Mouse (Mus musculus) adipose tissue, adult 10 weeks (tissue): ENCODE measurements around the gene Rfc1. TPM values are rescaled to one million over a fixed set of nuclear protein-coding genes. Genes with fewer than 3 reads are reported as not detected.

ENCODE experiments used
- polyA plus RNA-seq: library from polyadenylated mRNA; stranded (reverse); fragments of 350-450 nt; fragmentation: Illumina TruSeq; extraction: RNeasy Lipid Tissue Mini Kit (QIAGEN cat#74804); gene quantifications from one replicate; pipeline ENCODE4 v1.2.3, GENCODE M21; 2014; ENCODE audit warnings: low read depth, low replicate concordance

The Rfc1 gene
- 23.0 TPM for polyA plus RNA-seq

DNA sequence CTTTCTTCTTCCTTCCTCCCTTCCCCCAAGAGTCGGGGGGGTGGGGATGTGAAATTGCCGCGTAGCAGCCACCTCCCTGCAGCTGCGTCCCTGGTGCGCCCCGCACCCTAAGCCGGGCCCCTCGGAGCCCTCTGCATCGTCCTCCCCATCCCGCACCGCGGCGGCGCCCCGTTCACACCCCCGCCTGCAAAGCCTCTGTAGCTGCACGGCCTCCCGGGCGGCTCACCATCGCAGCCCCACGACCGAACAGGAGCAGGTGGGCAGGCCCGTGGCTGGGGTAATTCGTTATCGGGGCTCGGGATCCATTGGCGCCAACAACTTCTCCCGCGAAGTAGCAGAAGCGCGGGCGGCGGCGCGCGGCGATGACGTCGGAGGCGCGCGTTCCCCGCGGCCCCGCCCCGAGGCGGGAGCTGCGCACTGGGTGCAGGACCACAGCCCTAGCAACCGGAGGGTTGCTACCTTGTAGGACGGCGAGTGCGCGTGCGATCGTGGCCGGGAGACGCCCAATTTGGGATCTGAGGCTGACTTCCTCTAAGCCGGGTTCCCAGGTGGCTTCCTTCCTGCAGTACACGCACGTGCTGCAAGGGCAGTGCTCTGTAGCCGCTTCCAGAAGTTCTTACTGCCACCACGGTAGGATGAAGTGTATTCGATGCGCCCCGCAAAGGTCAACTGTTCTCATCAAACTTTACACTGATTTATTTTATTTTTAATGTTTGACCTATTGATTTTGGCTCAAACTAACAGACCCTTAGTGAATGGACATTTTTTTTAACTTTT, at the start of gene Rfc1:
Gene Rfc1 (minus strand): TSS at position 373 of the 777 bp plus-strand sequence.

DNA sequence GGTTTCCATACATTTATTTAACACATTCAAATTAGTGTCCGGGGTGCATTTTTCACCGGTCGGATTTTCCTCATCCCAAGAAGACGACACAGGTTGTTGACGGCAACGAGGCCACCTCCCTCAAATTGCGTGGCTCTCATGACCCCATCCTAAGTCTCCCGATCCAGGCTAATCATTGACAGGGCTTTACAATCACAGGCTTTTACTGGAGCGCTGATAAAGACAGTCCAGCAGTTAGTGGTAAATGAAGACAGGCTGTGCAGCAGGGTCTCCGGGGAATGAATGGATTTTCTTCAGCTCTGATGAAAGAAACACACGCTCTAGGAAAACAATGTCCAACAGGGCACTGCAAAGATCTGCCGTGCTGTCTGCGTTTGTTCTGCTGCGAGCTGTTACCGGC, 12.7 kb upstream of the Rfc1 start, which contains the start of gene Klb:
Gene Klb (plus strand): TSS at position 147 of the 400 bp plus-strand sequence.

Other genes with a start within 250 kb of the Rfc1 start
- 0.88 TPM for gene Tmem156, start 243.5 kb downstream of the Rfc1 start, polyA plus RNA-seq
- 43.6 TPM for gene Klhl5, start 228.1 kb downstream of the Rfc1 start, polyA plus RNA-seq
- 11.1 TPM for gene Wdr19, start 136.0 kb downstream of the Rfc1 start, polyA plus RNA-seq
- gene Klb, start 12.6 kb upstream of the Rfc1 start, polyA plus RNA-seq: 12.4 TPM
- 1,282 TPM for gene Rpl9, start 55.8 kb upstream of the Rfc1 start, polyA plus RNA-seq
- gene Lias, start 55.8 kb upstream of the Rfc1 start, polyA plus RNA-seq: 35.6 TPM
- 31.1 TPM for gene Ugdh, start 100.3 kb upstream of the Rfc1 start, polyA plus RNA-seq
- gene Gm43552, start 157.2 kb upstream of the Rfc1 start, polyA plus RNA-seq: not detected
- gene Smim14, start 201.5 kb upstream of the Rfc1 start, polyA plus RNA-seq: 202 TPM
- gene Ube2k, start 201.6 kb upstream of the Rfc1 start, polyA plus RNA-seq: 62.6 TPM